Mouse (Mus musculus) forebrain, embryonic 15.5 days (tissue): ENCODE measurements around the gene Ccdc141. TPM values are rescaled to one million over a fixed set of nuclear protein-coding genes. Genes with fewer than 3 reads are reported as not detected.

Source experiments
- ATAC-seq: fragments of 200-750 bp; cut with Nextera tagmentation; replicated peaks from 2 replicates; pipeline ENCODE4 v1.8.0; 2017; ENCODE audit warnings: mild to moderate bottlenecking, moderate TSS enrichment, moderate library complexity
- H3K27ac ChIP-seq: fragments of 300-500 bp; sonication (generic); replicated peaks from 2 replicates; pipeline ENCODE4 v1.5.1; 2015; ENCODE audit warnings: mild to moderate bottlenecking, inconsistent platforms
- H3K27me3 ChIP-seq: fragments of 300-500 bp; sonication (generic); 2 replicates; pipeline ENCODE4 v1.6.1; 2015; ENCODE audit warnings: inconsistent platforms
- H3K36me3 ChIP-seq: fragments of 300-500 bp; sonication (generic); 2 replicates; pipeline ENCODE4 v1.6.1; 2015; ENCODE audit warnings: mild to moderate bottlenecking, inconsistent platforms
- H3K4me1 ChIP-seq: fragments of 300-500 bp; sonication (generic); 2 replicates; pipeline ENCODE4 v1.6.1; 2015; ENCODE audit warnings: inconsistent platforms
- H3K4me2 ChIP-seq: fragments of 300-500 bp; sonication (generic); replicated peaks from 2 replicates; pipeline ENCODE4 v1.6.1; 2015; ENCODE audit warnings: mild to moderate bottlenecking, inconsistent platforms
- H3K4me3 ChIP-seq: fragments of 300-500 bp; sonication (generic); 2 replicates; pipeline ENCODE4 v1.5.1; 2015; ENCODE audit warnings: mild to moderate bottlenecking, inconsistent platforms
- H3K9ac ChIP-seq: fragments of 300-500 bp; sonication (generic); replicated peaks from 2 replicates; pipeline ENCODE4 v1.6.1; 2015; ENCODE audit warnings: mild to moderate bottlenecking, inconsistent platforms
- H3K9me3 ChIP-seq: fragments of 300-500 bp; sonication (generic); 2 replicates; pipeline ENCODE4 v1.6.1; 2016; ENCODE audit warnings: inconsistent platforms
- WGBS: fragments of 180-500 bp; shearing (Covaris S2); methylation state at CpG from one replicate; pipeline ENCODE4 v1.1.7; 2015; ENCODE audit warnings: mixed read lengths; 5-methylcytosine and 5-hydroxymethylcytosine counted together
- polyA plus RNA-seq: library from polyadenylated mRNA; unstranded; fragments of >200 nt; fragmentation: Nextera tagmentation; extraction: Ambion mirVana; gene quantifications from 2 replicates; pipeline ENCODE4 v1.2.1, GENCODE M21; 2015

The Ccdc141 gene
- polyA plus RNA-seq, 1 experiment from 2014 or later, result 8.2 TPM

DNA sequence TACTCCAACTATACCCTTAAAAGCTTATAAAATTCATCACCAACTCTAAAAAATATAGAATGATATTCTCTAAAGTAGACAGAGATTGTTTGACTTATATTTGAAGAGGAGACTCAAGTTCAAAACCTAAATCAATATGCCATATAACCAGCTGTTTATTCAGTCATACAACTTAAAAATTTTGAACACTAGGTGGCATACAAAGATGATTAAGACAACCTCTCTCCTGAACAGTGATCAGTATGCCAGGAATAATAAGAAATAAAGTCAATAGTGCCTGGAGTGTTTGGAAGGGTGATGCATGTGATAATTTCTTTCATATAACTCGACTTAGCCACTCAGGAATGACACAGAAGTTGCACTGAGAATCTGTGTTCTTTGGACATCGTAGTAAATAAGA, 89.3 kb downstream of the Ccdc141 start:
- 88% methylated on average over 2 of the region's 2 CpGs for WGBS
- no peaks in the 10 kb centered on the region for H3K9me3 ChIP-seq
- no peak overlapping the region for H3K4me2 ChIP-seq
- H3K27ac ChIP-seq, result no peak overlapping the region
- H3K27me3 ChIP-seq, result no peaks in the 10 kb centered on the region
- H3K4me1 ChIP-seq, result 0 out of 2 replicates have a peak, but pooled peaks cover 2% of the 10 kb centered on the region
- H3K36me3 ChIP-seq, result no peaks in the 10 kb centered on the region
- H3K4me3 ChIP-seq, result no peak overlapping the region
- no peak overlapping the region for H3K9ac ChIP-seq
- no peak for ATAC-seq

- no peak overlapping the region for H3K4me3 ChIP-seq
- H3K27me3 ChIP-seq, result no peaks in the 10 kb centered on the region
- no peak overlapping the region for H3K9ac ChIP-seq
- WGBS, result 94% methylated on average over 3 of the region's 3 CpGs
- no peak overlapping the region for H3K27ac ChIP-seq
- H3K36me3 ChIP-seq, result no peaks in the 10 kb centered on the region
- ATAC-seq, result no peak
- no peaks in the 10 kb centered on the region for H3K4me1 ChIP-seq
- H3K4me2 ChIP-seq, result no peak overlapping the region
- H3K9me3 ChIP-seq, result no peaks in the 10 kb centered on the region
Measured at GRCm38 (mm10) chr2:77080657-77081056, 89.8 kb downstream of the Ccdc141 start.

GRCm38 (mm10) chr2:77078746-77079145, 91.7 kb downstream of the Ccdc141 start:
- Histone ChIP-seq H3K36me3 (no peaks in the 10 kb centered on the region), H3K9ac (no peak overlapping the region), H3K4me1 (peaks cover 8% of the 10 kb centered on the region), H3K27me3 (no peaks in the 10 kb centered on the region), H3K4me2 (no peak overlapping the region), H3K4me3 (no peak overlapping the region), H3K27ac (no peak overlapping the region), H3K9me3 (no peaks in the 10 kb centered on the region)
- ATAC-seq, result no peak
- 96% methylated on average over 4 of the region's 4 CpGs for WGBS

DNA sequence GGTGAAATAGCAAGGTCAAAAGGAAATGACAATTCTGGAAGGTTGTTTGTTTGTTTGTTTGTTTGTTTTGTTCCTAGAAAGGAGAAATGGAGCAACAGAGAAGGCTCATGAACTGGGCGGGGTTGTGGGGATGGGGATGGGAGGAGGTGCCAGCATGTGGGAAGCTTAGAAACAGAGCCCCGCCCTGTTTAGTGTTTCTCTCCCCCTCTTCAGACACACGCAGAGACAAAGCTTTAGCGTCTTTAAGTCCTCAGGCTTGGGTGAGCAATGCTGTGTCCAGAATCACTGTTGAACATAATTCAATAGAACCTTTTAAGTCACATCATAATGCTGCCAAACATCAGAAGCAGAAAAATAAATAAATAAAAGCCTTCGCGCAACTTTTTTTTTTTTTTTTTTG, 96.1 kb downstream of the Ccdc141 start:
- no peaks in the 10 kb centered on the region for H3K9me3 ChIP-seq
- H3K36me3 ChIP-seq, result no peaks in the 10 kb centered on the region
- H3K9ac ChIP-seq, result no peak overlapping the region
- H3K4me1 ChIP-seq, result peaks cover 8% of the 10 kb centered on the region
- 27% methylated on average over 6 of the region's 6 CpGs for WGBS
- no peak overlapping the region for H3K4me3 ChIP-seq
- H3K27me3 ChIP-seq, result no peaks in the 10 kb centered on the region
- no peak overlapping the region for H3K4me2 ChIP-seq
- ATAC-seq, result no peak
- H3K27ac ChIP-seq, result no peak overlapping the region

GRCm38 (mm10) chr2:77073930-77074329, 96.5 kb downstream of the Ccdc141 start:
- no peaks in the 10 kb centered on the region for H3K36me3 ChIP-seq
- no peaks in the 10 kb centered on the region for H3K9me3 ChIP-seq
- H3K9ac ChIP-seq, result no peak overlapping the region
- H3K4me1 ChIP-seq, result peaks cover 8% of the 10 kb centered on the region
- no peaks in the 10 kb centered on the region for H3K27me3 ChIP-seq
- WGBS, result 30% methylated on average over 5 of the region's 5 CpGs
- H3K27ac ChIP-seq, result no peak overlapping the region
- no peak overlapping the region for H3K4me2 ChIP-seq
- ATAC-seq, result peak; percentile 69; the same call in 1 of the 2 replicates
- H3K4me3 ChIP-seq, result no peak overlapping the region

DNA sequence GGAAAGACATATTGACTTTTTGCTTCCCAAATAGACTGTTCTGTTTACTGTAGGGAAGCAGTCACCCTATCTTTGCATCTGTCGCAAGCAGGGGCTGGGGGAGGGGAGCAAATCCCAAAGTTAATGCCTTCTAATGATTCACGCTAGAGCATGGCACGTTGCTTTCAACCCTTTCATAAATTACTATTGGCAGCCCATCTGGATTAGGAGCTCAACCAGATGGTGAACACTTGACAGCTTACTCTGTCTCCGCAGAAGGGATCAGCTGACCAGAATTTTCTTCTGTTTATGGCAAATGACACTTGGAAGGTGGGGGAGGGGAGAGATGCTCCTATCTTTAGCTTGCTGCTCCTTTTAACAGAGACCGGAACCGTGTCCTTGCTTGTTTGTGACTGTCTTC, 105.1 kb downstream of the Ccdc141 start:
- Histone ChIP-seq H3K9ac (no peak overlapping the region), H3K9me3 (no peaks in the 10 kb centered on the region), H3K4me1 (peaks cover 13% of the 10 kb centered on the region), H3K36me3 (no peaks in the 10 kb centered on the region), H3K27me3 (no peaks in the 10 kb centered on the region), H3K4me3 (no peak overlapping the region), H3K27ac (peak overlapping the region; percentile 75), H3K4me2 (peak overlapping the region; percentile 5; the same call in 1 of the 2 replicates)
- 21% methylated on average over 6 of the region's 6 CpGs for WGBS
- peak; percentile 87 for ATAC-seq

DNA sequence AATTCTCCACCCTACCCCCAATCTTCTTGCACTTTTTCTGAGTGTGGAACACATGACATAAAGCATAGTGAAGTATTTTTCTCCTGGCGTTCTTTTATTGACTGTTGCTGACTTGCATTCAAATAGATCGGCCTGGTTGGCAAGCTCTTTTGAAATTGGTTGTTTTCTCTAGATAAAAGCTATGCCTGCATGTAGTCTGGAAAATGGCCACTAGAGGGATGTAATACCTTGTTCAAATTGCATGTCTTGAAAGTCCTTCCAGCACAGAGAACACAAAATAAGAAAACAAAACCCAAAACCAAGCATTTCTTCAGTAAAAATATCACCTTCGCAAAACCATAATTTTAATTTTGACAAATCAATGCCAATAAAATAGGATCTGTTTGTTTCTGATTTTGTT, 108.6 kb downstream of the Ccdc141 start:
- H3K4me3 ChIP-seq, result no peak overlapping the region
- peaks cover 20% of the 10 kb centered on the region for H3K4me1 ChIP-seq
- H3K4me2 ChIP-seq, result no peak overlapping the region
- H3K9me3 ChIP-seq, result no peaks in the 10 kb centered on the region
- H3K27ac ChIP-seq, result no peak overlapping the region
- H3K27me3 ChIP-seq, result no peaks in the 10 kb centered on the region
- no peak for ATAC-seq
- H3K9ac ChIP-seq, result no peak overlapping the region
- WGBS, result 27% methylated on average over 3 of the region's 3 CpGs
- no peaks in the 10 kb centered on the region for H3K36me3 ChIP-seq

GRCm38 (mm10) chr2:77059596-77059995, 110.8 kb downstream of the Ccdc141 start:
- WGBS, result 13% methylated on average over 8 of the region's 8 CpGs
- Histone ChIP-seq H3K4me3 (no peak overlapping the region), H3K4me1 (peaks cover 23% of the 10 kb centered on the region), H3K9me3 (no peaks in the 10 kb centered on the region), H3K36me3 (no peaks in the 10 kb centered on the region), H3K27me3 (no peaks in the 10 kb centered on the region), H3K27ac (no peak overlapping the region), H3K4me2 (no peak overlapping the region), H3K9ac (no peak overlapping the region)
- no peak for ATAC-seq

DNA sequence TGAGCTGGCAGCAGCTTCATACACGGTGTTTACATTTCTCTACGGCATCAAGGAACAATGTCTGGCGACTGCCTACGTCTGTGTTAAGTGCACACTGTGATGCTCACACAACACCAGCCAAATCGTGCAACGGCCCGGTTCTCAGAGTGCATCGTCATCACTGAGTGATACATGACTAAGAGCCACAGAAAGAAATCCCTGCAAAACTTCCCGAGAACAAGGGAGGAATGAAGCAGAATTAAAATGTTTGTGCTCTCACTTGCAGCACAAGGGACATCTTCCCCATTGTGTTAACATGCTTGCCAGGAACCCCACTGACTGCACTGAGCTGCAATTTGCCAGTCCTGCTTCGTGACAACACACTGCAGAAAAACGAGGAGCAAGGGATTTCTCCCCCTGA, 114.1 kb downstream of the Ccdc141 start:
- Histone ChIP-seq H3K36me3 (no peaks in the 10 kb centered on the region), H3K4me3 (no peak overlapping the region), H3K27me3 (no peaks in the 10 kb centered on the region), H3K9ac (no peak overlapping the region), H3K4me2 (peak overlapping the region; percentile 16), H3K4me1 (peaks cover 21% of the 10 kb centered on the region), H3K9me3 (no peaks in the 10 kb centered on the region), H3K27ac (peak overlapping the region; percentile 28)
- 0 out of 2 replicates have a peak, but pooled peaks have one; percentile 27 for ATAC-seq
- 10% methylated on average over 11 of the region's 11 CpGs for WGBS

- no peaks in the 10 kb centered on the region for H3K27me3 ChIP-seq
- H3K4me3 ChIP-seq, result no peak overlapping the region
- H3K27ac ChIP-seq, result no peak overlapping the region
- WGBS, result 82% methylated on average over 3 of the region's 3 CpGs
- H3K9ac ChIP-seq, result no peak overlapping the region
- no peak overlapping the region for H3K4me2 ChIP-seq
- no peaks in the 10 kb centered on the region for H3K4me1 ChIP-seq
- no peak for ATAC-seq
- no peaks in the 10 kb centered on the region for H3K9me3 ChIP-seq
- H3K36me3 ChIP-seq, result no peaks in the 10 kb centered on the region
Measured at GRCm38 (mm10) chr2:77042912-77043311, 127.5 kb downstream of the Ccdc141 start.

GRCm38 (mm10) chr2:77039683-77040082, 130.8 kb downstream of the Ccdc141 start:
- Histone ChIP-seq H3K9ac (no peak overlapping the region), H3K9me3 (no peaks in the 10 kb centered on the region), H3K36me3 (no peaks in the 10 kb centered on the region), H3K4me1 (no peaks in the 10 kb centered on the region), H3K27ac (peak overlapping the region; percentile 63; the same call in 1 of the 2 replicates), H3K4me2 (no peak overlapping the region), H3K27me3 (no peaks in the 10 kb centered on the region), H3K4me3 (no peak overlapping the region)
- 0 out of 2 replicates have a peak, but pooled peaks have one; percentile 41 for ATAC-seq
- 70% methylated on average over 3 of the region's 3 CpGs for WGBS

- Histone ChIP-seq H3K4me1 (no peaks in the 10 kb centered on the region), H3K27me3 (no peaks in the 10 kb centered on the region), H3K27ac (peak overlapping the region; percentile 63), H3K9me3 (no peaks in the 10 kb centered on the region), H3K9ac (no peak overlapping the region), H3K36me3 (no peaks in the 10 kb centered on the region), H3K4me3 (no peak overlapping the region), H3K4me2 (no peak overlapping the region)
- WGBS, result 82% methylated on average over 4 of the region's 4 CpGs
- no peak for ATAC-seq
Measured at GRCm38 (mm10) chr2:77039281-77039680, 131.2 kb downstream of the Ccdc141 start.

- ATAC-seq, result no peak
- H3K36me3 ChIP-seq, result no peaks in the 10 kb centered on the region
- 93% methylated on average over 10 of the region's 10 CpGs for WGBS
Measured at GRCm38 (mm10) chr2:77037211-77037610, 133.2 kb downstream of the Ccdc141 start.

More at GRCm38 (mm10) chr2:77037211-77037610, 133.2 kb downstream of the Ccdc141 start:
- no peak overlapping the region for H3K4me2 ChIP-seq
- H3K4me1 ChIP-seq, result no peaks in the 10 kb centered on the region
- H3K27ac ChIP-seq, result no peak overlapping the region
- no peaks in the 10 kb centered on the region for H3K27me3 ChIP-seq
- H3K4me3 ChIP-seq, result no peak overlapping the region
- no peak overlapping the region for H3K9ac ChIP-seq
- H3K9me3 ChIP-seq, result no peaks in the 10 kb centered on the region
